Comparison of ENCODE assay signal across 11 mouse cellular contexts in genomic region chr5:131851597-131852453, GRCm38 (mm10).
DNase-seq lines count a peak whose midpoint lies in the region; ATAC-seq lines count a peak whose summit lies in the region.
"Had no signal": no experiment of that assay in that cellular context is flagged by ENCODE, and none has a peak within 500 bp of the region (broad histone marks: within the 10 kb centered on the region; RNA-seq: fewer than 3 reads in every experiment).

No protein-coding gene starts in this region.

- no peak overlapping the region for H3K4me3 ChIP-seq in forebrain, embryonic 13.5 days
- H3K4me3 ChIP-seq in intestine, embryonic 16.5 days (ENCODE audit: low read length) = no peak overlapping the region
- H3K4me3 ChIP-seq in neural tube, embryonic 14.5 days (ENCODE audit: low read depth, low read length) = no peak overlapping the region
- H3K4me3 ChIP-seq: liver, embryonic 12.5 days had no signal

- DNase-seq in embryo, embryonic 9.5 days (ENCODE audit: extremely low spot score) = peak; percentile 39
- DNase-seq in thymus, postnatal 14 days = no peak
- DNase-seq in thymus, adult 18-20 months = no peak
- DNase-seq: cerebellum, postnatal 36 days; kidney, adult 8-10 months had no signal

- peak overlapping the region; percentile 60 for H3K27ac ChIP-seq in forebrain, embryonic 13.5 days
- H3K27ac ChIP-seq in intestine, embryonic 16.5 days (ENCODE audit: low read length) = peak overlapping the region; percentile 71
- peak overlapping the region; percentile 22; the same call in 1 of the 2 replicates for H3K27ac ChIP-seq in neural tube, embryonic 14.5 days (ENCODE audit: low read depth, low read length)
- H3K27ac ChIP-seq: liver, embryonic 12.5 days had no signal

- no peaks in the 10 kb centered on the region for H3K36me3 ChIP-seq in forebrain, embryonic 13.5 days (ENCODE audit: poor library complexity, severe bottlenecking)
- H3K36me3 ChIP-seq in intestine, embryonic 16.5 days (ENCODE audit: control insufficient read depth, insufficient read depth, low read length) = no peaks in the 10 kb centered on the region
- no peaks in the 10 kb centered on the region for H3K36me3 ChIP-seq in neural tube, embryonic 14.5 days (ENCODE audit: control insufficient read depth, insufficient read depth, low read length)
- H3K36me3 ChIP-seq: G1E; liver, embryonic 12.5 days had no signal

- no peak overlapping the region for H3K9ac ChIP-seq in forebrain, embryonic 13.5 days
- no peak overlapping the region for H3K9ac ChIP-seq in intestine, embryonic 16.5 days (ENCODE audit: low read depth, low read length)
- no peak overlapping the region for H3K9ac ChIP-seq in neural tube, embryonic 14.5 days (replicated peaks; ENCODE audit: low read depth, low read length)
- H3K9ac ChIP-seq: liver, embryonic 12.5 days had no signal

- peaks cover 67% of the 10 kb centered on the region for H3K4me1 ChIP-seq in forebrain, embryonic 13.5 days
- peaks cover 18% of the 10 kb centered on the region for H3K4me1 ChIP-seq in intestine, embryonic 16.5 days (ENCODE audit: control insufficient read depth, insufficient read depth, low read length)
- peaks cover 31% of the 10 kb centered on the region for H3K4me1 ChIP-seq in neural tube, embryonic 14.5 days (ENCODE audit: control insufficient read depth, insufficient read depth, low read length)
- H3K4me1 ChIP-seq: liver, embryonic 12.5 days had no signal

- peak; percentile 42 for ATAC-seq in forebrain, embryonic 13.5 days
- ATAC-seq in intestine, embryonic 16.5 days = peak; percentile 95
- ATAC-seq in neural tube, embryonic 14.5 days (ENCODE audit: low read depth) = peak; percentile 76
- ATAC-seq in cerebellum, adult (ENCODE audit: insufficient number of reproducible peaks, low FRiP score, low TSS enrichment) = no peak
- ATAC-seq: liver, embryonic 12.5 days had no signal

- peak overlapping the region; percentile 32 for H3K4me2 ChIP-seq in forebrain, embryonic 13.5 days
- H3K4me2 ChIP-seq in intestine, embryonic 16.5 days (ENCODE audit: low read depth, low read length) = peak overlapping the region; percentile 26
- peak overlapping the region; percentile 29; the same call in 1 of the 2 replicates for H3K4me2 ChIP-seq in neural tube, embryonic 14.5 days (ENCODE audit: low read depth, low read length)
- H3K4me2 ChIP-seq: liver, embryonic 12.5 days had no signal

- H3K27me3 ChIP-seq in forebrain, embryonic 13.5 days = no peaks in the 10 kb centered on the region
- no peaks in the 10 kb centered on the region for H3K27me3 ChIP-seq in intestine, embryonic 16.5 days (replicated peaks; ENCODE audit: control insufficient read depth, insufficient read depth, low read length)
- H3K27me3 ChIP-seq in neural tube, embryonic 14.5 days (ENCODE audit: control insufficient read depth, insufficient read depth, low read length) = no peaks in the 10 kb centered on the region
- H3K27me3 ChIP-seq: liver, embryonic 12.5 days had no signal

- WGBS in forebrain, embryonic 13.5 days = 6% methylated on average over 20 of the region's 20 CpGs
- 32% methylated on average over 20 of the region's 20 CpGs for WGBS in intestine, embryonic 16.5 days
- 7% methylated on average over 20 of the region's 20 CpGs for WGBS in neural tube, embryonic 14.5 days

- no peaks in the 10 kb centered on the region for H3K9me3 ChIP-seq in forebrain, embryonic 13.5 days (replicated peaks)
- H3K9me3 ChIP-seq in intestine, embryonic 16.5 days (ENCODE audit: control insufficient read depth, low read length) = no peaks in the 10 kb centered on the region
- H3K9me3 ChIP-seq in neural tube, embryonic 14.5 days (ENCODE audit: control insufficient read depth, low read length) = no peaks in the 10 kb centered on the region
- H3K9me3 ChIP-seq: liver, embryonic 12.5 days had no signal
